Mouse (Mus musculus) adrenal gland, adult 2 months (tissue): Measurements from ENCODE around the gene Spata46. TPM values are rescaled to one million over a fixed set of nuclear protein-coding genes. Genes with fewer than 3 reads are reported as not detected.

Experiments used
- DNase-seq: peaks from one replicate; pipeline ENCODE4 v3.0.0; 2021
- polyA plus RNA-seq: library from polyadenylated mRNA; depleted of rRNA; stranded (reverse); fragments of >200 nt; gene quantifications from 2 replicates; pipeline ENCODE4 v1.2.3, GENCODE M21; 2012; rRNA removed
- total RNA-seq, 2 experiments: library from RNA; stranded (reverse); gene quantifications; 2 replicates each; pipeline ENCODE4 v1.2.3; 2021

Spata46 gene
- total and polyA plus RNA-seq, 3 experiments: not detected

- DNase-seq: no peak
Measured at GRCm38 (mm10) chr1:170343081-170343480, 34.5 kb downstream of the Spata46 start.

DNA sequence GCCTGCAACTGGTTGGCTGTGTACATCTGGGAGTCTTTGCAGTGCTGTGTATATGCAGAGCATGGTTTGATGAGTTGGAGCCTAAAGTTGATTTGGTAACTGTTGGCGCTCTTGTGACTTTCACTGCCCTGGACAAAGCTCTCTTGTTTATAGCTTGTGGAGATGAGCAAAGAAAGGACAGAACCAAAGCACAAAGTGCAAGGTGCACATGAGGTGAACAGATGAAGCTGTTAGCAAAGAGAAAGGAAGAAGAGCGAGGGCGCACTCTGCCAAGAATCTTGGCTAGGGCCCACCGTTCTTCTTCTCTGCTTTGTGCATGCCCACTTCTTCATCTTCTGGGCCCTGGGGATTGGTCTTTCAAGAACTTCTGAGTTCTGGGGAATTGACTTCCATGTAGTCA is 35.3 kb downstream of the Spata46 start:
- DNase-seq: no peak

DNA sequence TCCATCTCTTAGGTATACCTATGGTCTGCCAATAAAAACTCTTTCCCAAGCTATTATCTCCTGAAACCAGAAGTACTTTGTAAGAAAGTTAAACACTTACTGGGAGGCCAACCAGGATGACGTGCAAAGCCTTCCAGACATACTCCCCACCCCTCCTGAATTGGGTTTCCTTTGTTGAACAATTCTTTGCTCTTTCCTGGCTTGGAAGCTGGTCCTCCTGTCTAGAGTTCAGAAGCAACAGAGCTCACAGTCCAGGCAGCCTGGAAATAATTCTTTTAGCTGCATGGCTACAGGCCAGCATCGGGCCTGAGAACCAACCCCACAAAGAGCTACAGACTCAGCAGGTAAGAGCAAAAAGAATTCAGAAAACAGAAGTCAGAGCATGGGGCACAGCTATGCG is 37.7 kb downstream of the Spata46 start:
- no peak for DNase-seq

- DNase-seq: no peak
Measured at GRCm38 (mm10) chr1:170351080-170351479, 42.5 kb downstream of the Spata46 start.

GRCm38 (mm10) chr1:170353335-170353734 is 44.7 kb downstream of the Spata46 start:
- DNase-seq: no peak

DNA sequence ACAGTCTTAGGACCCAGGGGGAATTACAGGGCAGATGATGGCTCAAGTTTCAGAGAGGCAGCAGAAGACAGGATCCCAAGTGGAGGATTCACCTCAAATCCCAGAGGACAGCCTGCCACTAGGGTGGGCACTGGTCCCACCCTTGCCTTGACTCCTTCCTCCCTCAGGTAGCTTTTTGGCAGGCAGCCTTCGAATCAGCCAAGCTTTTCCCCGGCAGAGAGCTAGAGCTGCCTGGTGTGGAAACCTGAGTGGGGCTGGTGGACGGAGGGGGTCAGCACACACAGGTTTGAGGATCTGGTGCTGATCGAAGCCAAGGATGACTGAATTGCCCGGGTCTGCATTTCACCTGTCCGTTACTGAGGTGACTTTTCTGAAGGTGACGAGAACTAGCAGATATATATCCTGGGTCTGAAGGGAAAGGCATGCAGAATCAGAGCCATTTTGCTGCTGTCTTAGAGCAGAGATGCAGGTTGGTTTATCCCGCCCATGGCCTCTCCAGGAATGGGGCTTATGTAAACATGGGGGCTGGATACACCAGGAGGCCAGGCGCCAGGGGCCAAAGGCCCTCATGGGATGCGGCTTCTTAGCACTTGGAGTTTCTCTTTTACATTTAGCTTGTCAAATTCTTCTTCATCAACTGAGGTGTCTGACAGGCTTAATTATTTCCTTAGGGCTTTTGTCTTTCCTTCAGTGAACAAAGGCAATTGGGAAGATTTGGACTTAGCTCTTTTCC is 51.7 kb downstream of the Spata46 start:
- no peak for DNase-seq

Other genes with a start within 250 kb of the Spata46 start
- 10 to 100 TPM; 17.2 to 23.0 TPM for gene Ddr2, start 198.0 kb upstream of the Spata46 start, total RNA-seq
- gene Ddr2, start 198.0 kb upstream of the Spata46 start, polyA plus RNA-seq: 2.7 and 3.3 TPM in 2 replicates
- gene Uap1, start 133.8 kb upstream of the Spata46 start, total RNA-seq: 10 to 100 TPM; 42.3 to 47.2 TPM
- 7.0 and 7.5 TPM in 2 replicates for gene Uap1, start 133.8 kb upstream of the Spata46 start, polyA plus RNA-seq
- 10 to 100 TPM; 60.6 to 65.4 TPM for gene Uhmk1, start 93.4 kb upstream of the Spata46 start, total RNA-seq
- 8.0 and 8.3 TPM in 2 replicates for gene Uhmk1, start 93.4 kb upstream of the Spata46 start, polyA plus RNA-seq
- gene Sh2d1b2, start 76.1 kb upstream of the Spata46 start, total RNA-seq: not detected
- gene Sh2d1b2, start 76.1 kb upstream of the Spata46 start, polyA plus RNA-seq: not detected in 2 replicates
- gene Sh2d1b1, start 31.5 kb upstream of the Spata46 start, total RNA-seq: under 1 TPM; 0.55 to 0.69 TPM
- 0.15 and 0.16 TPM in 2 replicates for gene Sh2d1b1, start 31.5 kb upstream of the Spata46 start, polyA plus RNA-seq
- gene Gm7694, start 2.5 kb upstream of the Spata46 start, total RNA-seq: 1 to 10 TPM; 9.5 to 9.6 TPM
- gene Gm7694, start 2.5 kb upstream of the Spata46 start, polyA plus RNA-seq: 5.3 and 7.5 TPM in 2 replicates